Mouse (Mus musculus) myocyte (in vitro differentiated cells): ENCODE data around the gene A730071L15Rik. TPM values are rescaled to one million over a fixed set of nuclear protein-coding genes. Genes with fewer than 3 reads are reported as not detected.

Experiments used
- H3K27me3 ChIP-seq: one replicate; pipeline ENCODE4 v1.6.1; 2011; ENCODE audit not compliant: control insufficient read depth, insufficient read depth, insufficient read length
- H3K36me3 ChIP-seq: one replicate; pipeline ENCODE4 v1.6.1; 2011; ENCODE audit not compliant: control insufficient read depth, insufficient read depth
- H3K4me2 ChIP-seq: one replicate; pipeline ENCODE4 v1.6.1; 2011; ENCODE audit warnings: low read depth, control low read depth
- H3K4me3 ChIP-seq: one replicate; pipeline ENCODE4 v1.5.1; 2011; ENCODE audit warnings: mild to moderate bottlenecking, control low read depth, moderate library complexity
- H3K79me2 ChIP-seq: one replicate; pipeline ENCODE4 v1.6.1; 2011; ENCODE audit not compliant: control insufficient read depth, insufficient read depth
- H3ac ChIP-seq: one replicate; pipeline ENCODE4 v1.6.1; 2011; ENCODE audit not compliant: control insufficient read depth, insufficient read length
- CEBPB ChIP-seq: IDR thresholded peaks from 2 replicates; pipeline ENCODE4 v1.6.1; 2011; ENCODE audit warnings: mild to moderate bottlenecking, moderate library complexity; ENCODE audit not compliant: poor library complexity, insufficient read depth, severe bottlenecking
- E2F4 ChIP-seq: IDR thresholded peaks from one replicate; pipeline ENCODE4 v1.6.1; 2011; ENCODE audit warnings: mild to moderate bottlenecking, control low read depth, moderate library complexity; ENCODE audit not compliant: insufficient read depth
- MAX ChIP-seq: IDR thresholded peaks from one replicate; pipeline ENCODE4 v1.6.1; 2011; ENCODE audit warnings: low read depth, mild to moderate bottlenecking, control low read depth
- MYOD1 ChIP-seq, 3 experiments: IDR thresholded peaks; one replicate each; pipeline ENCODE4 v1.6.1; 2011; ENCODE audit warnings: control low read depth in 2 of 3, low read depth in 2 of 3, mild to moderate bottlenecking in 2 of 3, moderate library complexity in 1 of 3; ENCODE audit not compliant: insufficient read length in 2 of 3, control insufficient read depth in 1 of 3
- MYOG ChIP-seq, 3 experiments: IDR thresholded peaks; one replicate each; pipeline ENCODE4 v1.6.1; 2011; ENCODE audit warnings: control low read depth in 2 of 3, low read depth in 2 of 3, mild to moderate bottlenecking in 2 of 3; ENCODE audit not compliant: insufficient read length in 2 of 3, control insufficient read depth in 1 of 3, insufficient read depth in 1 of 3
- POLR2A ChIP-seq: IDR thresholded peaks from one replicate; pipeline ENCODE4 v1.6.1; 2011; ENCODE audit warnings: low read depth, mild to moderate bottlenecking, control low read depth, moderate library complexity; ENCODE audit not compliant: insufficient read length
- POLR2AphosphoS2 ChIP-seq: IDR thresholded peaks from one replicate; pipeline ENCODE4 v1.6.1; 2011; ENCODE audit warnings: low read depth, control low read depth; ENCODE audit not compliant: insufficient read length
- REST ChIP-seq: IDR thresholded peaks from one replicate; pipeline ENCODE4 v1.6.1; 2011; ENCODE audit warnings: mild to moderate bottlenecking, control low read depth, moderate library complexity; ENCODE audit not compliant: insufficient read depth, insufficient read length
- SRF ChIP-seq: IDR thresholded peaks from one replicate; pipeline ENCODE4 v1.6.1; 2011; ENCODE audit warnings: low read depth; ENCODE audit not compliant: control insufficient read depth, insufficient read length
- TCF12 ChIP-seq: IDR thresholded peaks from one replicate; pipeline ENCODE4 v1.6.1; 2011; ENCODE audit warnings: mild to moderate bottlenecking, control low read depth; ENCODE audit not compliant: poor library complexity, insufficient read depth, severe bottlenecking
- TCF3 ChIP-seq: IDR thresholded peaks from one replicate; pipeline ENCODE4 v1.6.1; 2011; ENCODE audit warnings: low read depth, control low read depth; ENCODE audit not compliant: insufficient read length
- USF1 ChIP-seq: IDR thresholded peaks from one replicate; pipeline ENCODE4 v1.6.1; 2011; ENCODE audit warnings: low read depth, mild to moderate bottlenecking, control low read depth, moderate library complexity
- polyA plus RNA-seq: library from polyadenylated mRNA; unstranded; fragments of >200 nt; fragmentation: generic; extraction: Trizol; gene quantifications from one replicate; pipeline ENCODE4 v1.2.1, GENCODE M21; 2012; ENCODE audit warnings: missing spikeins

Gene A730071L15Rik
- polyA plus RNA-seq, 1 experiment, result 0.07 TPM

- no peak overlapping the region for H3ac ChIP-seq
Observed at GRCm38 (mm10) chr11:6158515-6158914, 41.3 kb upstream of the A730071L15Rik start.

GRCm38 (mm10) chr11:6159704-6160275 is 40.0 kb upstream of the A730071L15Rik start:
- H3K79me2 ChIP-seq, result peaks cover 58% of the 10 kb centered on the region
- no peak for TF ChIP-seq POLR2A
- TF ChIP-seq USF1, result no peak
- TF ChIP-seq TCF3, result no peak
- no peak for TF ChIP-seq TCF12
- TF ChIP-seq REST, result no peak
- no peak for TF ChIP-seq SRF
- no peak for TF ChIP-seq MAX
- TF ChIP-seq POLR2AphosphoS2, result no peak
- no peak for TF ChIP-seq CEBPB
- no peak for TF ChIP-seq E2F4
- TF ChIP-seq MYOD1 (IDR thresholded peaks at IDR 0.05; ENCODE audit: control insufficient read depth in 1 of 3, insufficient read length in 2 of 3, low read depth in 2 of 3), result no peak
- TF ChIP-seq MYOG (IDR thresholded peaks at IDR 0.05; ENCODE audit: control insufficient read depth in 1 of 3, insufficient read depth in 1 of 3, insufficient read length in 2 of 3, low read depth in 2 of 3), result no peak
- no peak overlapping the region for H3K4me2 ChIP-seq
- no peak overlapping the region for H3ac ChIP-seq
- H3K4me3 ChIP-seq, result no peak overlapping the region
- no peaks in the 10 kb centered on the region for H3K27me3 ChIP-seq
- no peaks in the 10 kb centered on the region for H3K36me3 ChIP-seq

More at GRCm38 (mm10) chr11:6158515-6158914, 41.3 kb upstream of the A730071L15Rik start:
- no peak overlapping the region for H3K4me2 ChIP-seq
- H3K27me3 ChIP-seq, result no peaks in the 10 kb centered on the region
- TF ChIP-seq POLR2A (no peak), POLR2AphosphoS2 (no peak), MYOD1 (IDR thresholded peaks at IDR 0.05; ENCODE audit: control insufficient read depth in 1 of 3, insufficient read length in 2 of 3, low read depth in 2 of 3) (peak in 1 of 3 experiments; percentile 6), SRF (no peak)
- H3K79me2 ChIP-seq, result peaks cover 52% of the 10 kb centered on the region
- no peak overlapping the region for H3K4me3 ChIP-seq
- H3K36me3 ChIP-seq, result no peaks in the 10 kb centered on the region

- no peak overlapping the region for H3ac ChIP-seq
- TF ChIP-seq MYOD1 (IDR thresholded peaks at IDR 0.05; ENCODE audit: control insufficient read depth in 1 of 3, insufficient read length in 2 of 3, low read depth in 2 of 3), result no peak
- TF ChIP-seq CEBPB, result no peak
- no peak for TF ChIP-seq MAX
- no peak for TF ChIP-seq SRF
- no peak for TF ChIP-seq POLR2A
- no peak for TF ChIP-seq USF1
- no peaks in the 10 kb centered on the region for H3K27me3 ChIP-seq
- no peak overlapping the region for H3K4me3 ChIP-seq
- H3K4me2 ChIP-seq, result no peak overlapping the region
- peaks cover 54% of the 10 kb centered on the region for H3K79me2 ChIP-seq
- no peaks in the 10 kb centered on the region for H3K36me3 ChIP-seq
Observed at GRCm38 (mm10) chr11:6160663-6161271, 39.1 kb upstream of the A730071L15Rik start.

GRCm38 (mm10) chr11:6161549-6161948 is 38.3 kb upstream of the A730071L15Rik start:
- Histone ChIP-seq H3K4me3 (no peak overlapping the region), H3K27me3 (no peaks in the 10 kb centered on the region), H3K36me3 (no peaks in the 10 kb centered on the region), H3K79me2 (peaks cover 54% of the 10 kb centered on the region), H3ac (no peak overlapping the region), H3K4me2 (no peak overlapping the region)
- no peak for TF ChIP-seq USF1
- TF ChIP-seq REST, result no peak
- no peak for TF ChIP-seq POLR2AphosphoS2
- no peak for TF ChIP-seq TCF3
- TF ChIP-seq CEBPB, result no peak
- TF ChIP-seq E2F4, result no peak
- TF ChIP-seq MYOG (IDR thresholded peaks at IDR 0.05; ENCODE audit: control insufficient read depth in 1 of 3, insufficient read depth in 1 of 3, insufficient read length in 2 of 3, low read depth in 2 of 3), result no peak
- no peak for TF ChIP-seq MYOD1 (IDR thresholded peaks at IDR 0.05; ENCODE audit: control insufficient read depth in 1 of 3, insufficient read length in 2 of 3, low read depth in 2 of 3)
- TF ChIP-seq POLR2A, result no peak
- TF ChIP-seq SRF, result no peak
- no peak for TF ChIP-seq MAX
- no peak for TF ChIP-seq TCF12

GRCm38 (mm10) chr11:6163062-6163461 is 36.8 kb upstream of the A730071L15Rik start:
- TF ChIP-seq MAX (no peak), MYOG (IDR thresholded peaks at IDR 0.05; ENCODE audit: control insufficient read depth in 1 of 3, insufficient read depth in 1 of 3, insufficient read length in 2 of 3, low read depth in 2 of 3) (no peak), TCF3 (no peak)
- Histone ChIP-seq H3ac (no peak overlapping the region), H3K79me2 (peaks cover 63% of the 10 kb centered on the region), H3K4me2 (no peak overlapping the region), H3K27me3 (no peaks in the 10 kb centered on the region), H3K36me3 (no peaks in the 10 kb centered on the region), H3K4me3 (no peak overlapping the region)
